Mouse (Mus musculus): Measurements from ENCODE around the gene Rcor1.

Gene Rcor1

GRCm38 (mm10) chr12:111071477-111072152 lies 32.5 kb downstream of the Rcor1 start:
- DNase-seq, result peak; percentile 46

GRCm38 (mm10) chr12:111076385-111076965 lies 37.3 kb downstream of the Rcor1 start:
- DNase-seq, result no peak

- DNase-seq, result no peak
Measured at GRCm38 (mm10) chr12:111085579-111085978, 46.4 kb downstream of the Rcor1 start.

- no peak for DNase-seq
Measured at GRCm38 (mm10) chr12:111087066-111087465, 47.9 kb downstream of the Rcor1 start.

- peak; percentile 73 for DNase-seq
Measured at GRCm38 (mm10) chr12:111088186-111088585, 49.0 kb downstream of the Rcor1 start.

GRCm38 (mm10) chr12:111088731-111089141 lies 49.6 kb downstream of the Rcor1 start:
- DNase-seq, result no peak

GRCm38 (mm10) chr12:111089145-111089544 lies 50.0 kb downstream of the Rcor1 start:
- no peak for DNase-seq

GRCm38 (mm10) chr12:111090801-111091200 lies 51.6 kb downstream of the Rcor1 start:
- no peak for DNase-seq

GRCm38 (mm10) chr12:111091981-111092380 lies 52.8 kb downstream of the Rcor1 start:
- no peak for DNase-seq

GRCm38 (mm10) chr12:111094073-111094472 lies 54.9 kb downstream of the Rcor1 start:
- no peak for DNase-seq

- no peak for DNase-seq
Measured at GRCm38 (mm10) chr12:111095086-111095485, 55.9 kb downstream of the Rcor1 start.

GRCm38 (mm10) chr12:111096249-111096648 lies 57.1 kb downstream of the Rcor1 start:
- DNase-seq, result no peak

GRCm38 (mm10) chr12:111097036-111097435 lies 57.9 kb downstream of the Rcor1 start:
- no peak for DNase-seq

- no peak for DNase-seq
Measured at GRCm38 (mm10) chr12:111111176-111111575, 72.0 kb downstream of the Rcor1 start.

- no peak for DNase-seq
Measured at GRCm38 (mm10) chr12:111114593-111114992, 75.4 kb downstream of the Rcor1 start.

- DNase-seq, result no peak
Measured at GRCm38 (mm10) chr12:111119506-111120085, 80.4 kb downstream of the Rcor1 start.

- no peak for DNase-seq
Measured at GRCm38 (mm10) chr12:111120976-111121645, 82.0 kb downstream of the Rcor1 start.

GRCm38 (mm10) chr12:111122332-111122852 lies 83.2 kb downstream of the Rcor1 start:
- DNase-seq, result peak; percentile 40

- no peak for DNase-seq
Measured at GRCm38 (mm10) chr12:111124601-111125260, 85.6 kb downstream of the Rcor1 start.

- no peak for DNase-seq
Measured at GRCm38 (mm10) chr12:111125666-111126065, 86.5 kb downstream of the Rcor1 start.

- DNase-seq, result no peak
Measured at GRCm38 (mm10) chr12:111134169-111134568, 95.0 kb downstream of the Rcor1 start.

- DNase-seq, result no peak
Measured at GRCm38 (mm10) chr12:111134791-111135733, 95.9 kb downstream of the Rcor1 start.

Measured in liver (tissue).